Mouse (Mus musculus): Measurements from ENCODE around the gene Slc5a4a. TPM values are rescaled to one million over a fixed set of nuclear protein-coding genes. Genes with fewer than 3 reads are reported as not detected.

Gene Slc5a4a
- not detected in 2 replicates for polyA plus RNA-seq (2014; fragmentation: Nextera tagmentation; extraction: Ambion mirVana)

GRCm38 (mm10) chr10:76147278-76147677 lies at the start of gene Slc5a4a:
Slc5a4a (plus strand) TSS chr10:76147451.
- H3K4me1 ChIP-seq (ENCODE audit: control insufficient read depth in 2 of 2, insufficient read depth in 2 of 2, low read length in 2 of 2), result no peaks in the 10 kb centered on the region
- H3K4me3 ChIP-seq (ENCODE audit: control insufficient read depth in 1 of 2, insufficient read depth in 1 of 2, low read depth in 1 of 2, low read length in 2 of 2), result no peak within 1 kb of the TSS
- H3K36me3 ChIP-seq (ENCODE audit: control insufficient read depth, insufficient read depth, low read length), result no peaks in the 10 kb centered on the region
- no peaks in the 10 kb centered on the region for H3K9me3 ChIP-seq (ENCODE audit: control insufficient read depth, low read length)
- ATAC-seq (ENCODE audit: insufficient number of reproducible peaks, insufficient read depth, low FRiP score, low read depth), result no peak
- H3K27ac ChIP-seq (replicated peaks in 1 of 2; ENCODE audit: control insufficient read depth in 1 of 2, insufficient read depth in 1 of 2, low read depth in 2 of 2, low read length in 2 of 2), result no peak within 1 kb of the TSS
- H3K4me2 ChIP-seq (ENCODE audit: low read length), result no peak within 1 kb of the TSS
- H3K27me3 ChIP-seq (ENCODE audit: control insufficient read depth, insufficient read depth, low read length), result no peaks in the 10 kb centered on the region
- 80% methylated on average over 5 of the region's 5 CpGs for WGBS
- no peak within 1 kb of the TSS for H3K9ac ChIP-seq (ENCODE audit: low read length)

DNA sequence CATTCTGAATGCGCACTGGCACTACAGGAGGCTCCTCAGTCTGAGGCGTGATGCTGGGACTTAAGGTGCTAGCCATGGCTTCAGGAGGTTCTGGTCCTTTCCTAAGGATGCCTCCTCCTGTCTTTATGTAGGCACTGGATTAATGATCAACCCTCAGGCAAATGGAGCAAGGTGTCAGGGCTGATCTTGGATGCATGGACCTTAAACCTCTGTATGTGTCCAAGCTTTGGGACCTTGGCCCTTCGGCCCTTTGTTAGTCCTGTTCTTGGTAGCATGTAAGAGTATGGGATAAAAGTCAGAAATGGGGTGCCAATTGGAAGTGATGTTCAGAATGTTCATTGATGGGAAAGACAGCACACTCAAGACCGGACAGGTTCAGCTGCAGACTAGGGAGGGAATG lies 36.4 kb upstream of the Slc5a4a start, which contains the start of gene Slc5a4b:
Slc5a4b (minus strand) TSS at position 101 of the 400 bp plus-strand sequence.
- Histone ChIP-seq H3K27me3 (ENCODE audit: control insufficient read depth, insufficient read depth, low read length) (no peaks in the 10 kb centered on the region), H3K4me2 (ENCODE audit: low read length) (no peak within 1 kb of the TSS), H3K9ac (ENCODE audit: low read length) (no peak within 1 kb of the TSS), H3K9me3 (ENCODE audit: control insufficient read depth, low read length) (no peaks in the 10 kb centered on the region), H3K4me3 (ENCODE audit: control insufficient read depth in 1 of 2, insufficient read depth in 1 of 2, low read depth in 1 of 2, low read length in 2 of 2) (no peak within 1 kb of the TSS), H3K4me1 (ENCODE audit: control insufficient read depth in 2 of 2, insufficient read depth in 2 of 2, low read length in 2 of 2) (no peaks in the 10 kb centered on the region), H3K27ac (replicated peaks in 1 of 2; ENCODE audit: control insufficient read depth in 1 of 2, insufficient read depth in 1 of 2, low read depth in 2 of 2, low read length in 2 of 2) (no peak within 1 kb of the TSS), H3K36me3 (ENCODE audit: control insufficient read depth, insufficient read depth, low read length) (no peaks in the 10 kb centered on the region)
- no peak for ATAC-seq (ENCODE audit: insufficient number of reproducible peaks, insufficient read depth, low FRiP score, low read depth)
- 81% methylated on average over 4 of the region's 4 CpGs for WGBS

DNA sequence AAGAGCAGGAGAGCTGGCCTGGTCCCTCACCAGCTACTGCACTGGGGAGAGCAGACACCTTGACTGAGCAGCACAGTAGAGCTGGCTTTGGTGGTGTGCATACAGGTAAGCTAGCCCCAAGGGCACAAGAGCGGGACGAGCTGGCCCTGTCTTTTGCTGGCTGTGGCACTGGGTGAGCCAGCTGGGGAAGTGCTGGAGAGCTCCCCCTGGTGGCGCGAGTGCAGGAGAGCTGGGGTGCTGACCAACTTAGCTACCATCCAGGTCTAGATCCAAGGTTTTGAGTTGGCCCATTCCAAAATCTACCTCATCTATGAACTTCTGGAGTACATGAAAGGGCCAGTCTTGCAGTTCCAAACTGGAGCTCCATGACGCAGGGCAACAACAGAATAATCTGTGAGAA lies 29.3 kb upstream of the Slc5a4a start:
- ATAC-seq (ENCODE audit: insufficient number of reproducible peaks, insufficient read depth, low FRiP score, low read depth), result peak; percentile 54; the same call in 1 of the 2 replicates
- Histone ChIP-seq H3K4me2 (ENCODE audit: low read length) (no peak overlapping the region), H3K9me3 (ENCODE audit: control insufficient read depth, low read length) (no peaks in the 10 kb centered on the region), H3K27me3 (ENCODE audit: control insufficient read depth, insufficient read depth, low read length) (no peaks in the 10 kb centered on the region), H3K4me1 (ENCODE audit: control insufficient read depth in 2 of 2, insufficient read depth in 2 of 2, low read length in 2 of 2) (peaks cover 2 to 11% of the 10 kb centered on the region in 2 experiments; a peak in 2 of 4 replicates), H3K4me3 (ENCODE audit: control insufficient read depth in 1 of 2, insufficient read depth in 1 of 2, low read depth in 1 of 2, low read length in 2 of 2) (no peak overlapping the region), H3K36me3 (ENCODE audit: control insufficient read depth, insufficient read depth, low read length) (no peaks in the 10 kb centered on the region), H3K9ac (ENCODE audit: low read length) (no peak overlapping the region), H3K27ac (replicated peaks in 1 of 2; ENCODE audit: control insufficient read depth in 1 of 2, insufficient read depth in 1 of 2, low read depth in 2 of 2, low read length in 2 of 2) (no peak overlapping the region)
- 31% methylated on average over 5 of the region's 5 CpGs for WGBS

- Histone ChIP-seq H3K4me1 (ENCODE audit: control insufficient read depth in 2 of 2, insufficient read depth in 2 of 2, low read length in 2 of 2) (peaks cover 2 to 11% of the 10 kb centered on the region in 2 experiments; a peak in 2 of 4 replicates), H3K27ac (replicated peaks in 1 of 2; ENCODE audit: control insufficient read depth in 1 of 2, insufficient read depth in 1 of 2, low read depth in 2 of 2, low read length in 2 of 2) (no peak overlapping the region), H3K4me2 (ENCODE audit: low read length) (no peak overlapping the region), H3K9ac (ENCODE audit: low read length) (no peak overlapping the region), H3K9me3 (ENCODE audit: control insufficient read depth, low read length) (no peaks in the 10 kb centered on the region), H3K36me3 (ENCODE audit: control insufficient read depth, insufficient read depth, low read length) (no peaks in the 10 kb centered on the region), H3K27me3 (ENCODE audit: control insufficient read depth, insufficient read depth, low read length) (no peaks in the 10 kb centered on the region), H3K4me3 (ENCODE audit: control insufficient read depth in 1 of 2, insufficient read depth in 1 of 2, low read depth in 1 of 2, low read length in 2 of 2) (no peak overlapping the region)
- 13% methylated on average over 1 of the region's 1 CpGs for WGBS
- ATAC-seq (ENCODE audit: insufficient number of reproducible peaks, insufficient read depth, low FRiP score, low read depth), result no peak
Measured at GRCm38 (mm10) chr10:76118741-76119140, 28.5 kb upstream of the Slc5a4a start.

DNA sequence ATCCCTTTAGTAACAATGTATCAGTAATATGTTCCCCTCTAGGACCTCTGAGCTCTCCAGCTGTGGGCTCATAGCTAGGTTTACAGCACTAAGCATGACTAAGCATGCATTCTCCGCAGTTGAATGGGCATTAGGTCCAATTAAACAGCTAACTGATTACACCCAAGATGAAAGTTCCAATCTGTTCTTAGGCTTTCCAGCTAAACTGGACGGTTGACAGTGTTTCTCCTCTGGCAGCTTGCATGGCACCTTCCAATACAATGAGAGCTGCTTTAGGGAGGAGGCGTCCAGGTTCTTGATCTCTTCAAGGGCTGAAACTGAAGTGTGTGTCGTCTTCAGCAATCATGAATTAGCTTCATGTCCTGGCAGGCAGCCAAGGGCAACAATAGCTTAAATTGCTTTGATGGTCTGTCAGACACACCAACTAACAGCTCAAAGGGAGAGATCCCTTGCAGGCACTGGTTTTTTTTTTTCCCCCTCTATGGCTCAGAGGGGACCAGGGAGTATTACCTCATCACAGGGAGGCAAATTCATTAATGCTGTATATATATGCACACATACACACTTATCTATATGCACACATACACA lies 27.0 kb upstream of the Slc5a4a start:
- H3K4me3 ChIP-seq (ENCODE audit: control insufficient read depth in 1 of 2, insufficient read depth in 1 of 2, low read depth in 1 of 2, low read length in 2 of 2), result no peak overlapping the region
- 26% methylated on average over 4 of the region's 4 CpGs for WGBS

DNA sequence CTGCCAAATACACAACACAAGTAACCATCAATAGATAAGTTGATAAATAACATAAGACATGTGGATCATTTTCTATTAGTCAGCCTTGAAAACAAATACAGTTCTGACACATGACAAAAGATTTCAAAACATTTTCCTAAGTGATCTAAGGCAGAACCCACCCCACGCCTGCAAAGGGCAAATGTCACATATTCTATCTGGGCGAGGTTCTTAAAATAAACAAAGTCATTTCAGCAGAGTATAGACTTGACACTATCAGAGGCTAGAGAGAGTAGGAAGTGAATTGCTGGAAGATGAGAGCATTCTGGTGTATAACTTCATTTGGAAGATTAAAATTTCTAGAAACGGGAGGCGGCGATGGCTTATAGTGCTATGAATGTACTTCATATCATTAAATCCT lies 25.8 kb upstream of the Slc5a4a start:
- ATAC-seq (ENCODE audit: insufficient number of reproducible peaks, insufficient read depth, low FRiP score, low read depth), result no peak
- Histone ChIP-seq H3K4me1 (ENCODE audit: control insufficient read depth in 2 of 2, insufficient read depth in 2 of 2, low read length in 2 of 2) (peaks cover 2 to 11% of the 10 kb centered on the region in 2 experiments; a peak in 2 of 4 replicates), H3K36me3 (ENCODE audit: control insufficient read depth, insufficient read depth, low read length) (no peaks in the 10 kb centered on the region), H3K9me3 (ENCODE audit: control insufficient read depth, low read length) (no peaks in the 10 kb centered on the region), H3K4me3 (ENCODE audit: control insufficient read depth in 1 of 2, insufficient read depth in 1 of 2, low read depth in 1 of 2, low read length in 2 of 2) (no peak overlapping the region), H3K27me3 (ENCODE audit: control insufficient read depth, insufficient read depth, low read length) (no peaks in the 10 kb centered on the region), H3K27ac (replicated peaks in 1 of 2; ENCODE audit: control insufficient read depth in 1 of 2, insufficient read depth in 1 of 2, low read depth in 2 of 2, low read length in 2 of 2) (no peak overlapping the region), H3K9ac (ENCODE audit: low read length) (no peak overlapping the region), H3K4me2 (ENCODE audit: low read length) (no peak overlapping the region)
- WGBS, result 58% methylated on average over 5 of the region's 5 CpGs

More for the DNA sequence above, 27.0 kb upstream of the Slc5a4a start:
- Histone ChIP-seq H3K4me1 (ENCODE audit: control insufficient read depth in 2 of 2, insufficient read depth in 2 of 2, low read length in 2 of 2) (peaks cover 2 to 11% of the 10 kb centered on the region in 2 experiments; a peak in 2 of 4 replicates), H3K9ac (ENCODE audit: low read length) (no peak overlapping the region), H3K27ac (replicated peaks in 1 of 2; ENCODE audit: control insufficient read depth in 1 of 2, insufficient read depth in 1 of 2, low read depth in 2 of 2, low read length in 2 of 2) (no peak overlapping the region), H3K4me2 (ENCODE audit: low read length) (no peak overlapping the region), H3K27me3 (ENCODE audit: control insufficient read depth, insufficient read depth, low read length) (no peaks in the 10 kb centered on the region), H3K36me3 (ENCODE audit: control insufficient read depth, insufficient read depth, low read length) (no peaks in the 10 kb centered on the region), H3K9me3 (ENCODE audit: control insufficient read depth, low read length) (no peaks in the 10 kb centered on the region)
- ATAC-seq (ENCODE audit: insufficient number of reproducible peaks, insufficient read depth, low FRiP score, low read depth), result no peak

DNA sequence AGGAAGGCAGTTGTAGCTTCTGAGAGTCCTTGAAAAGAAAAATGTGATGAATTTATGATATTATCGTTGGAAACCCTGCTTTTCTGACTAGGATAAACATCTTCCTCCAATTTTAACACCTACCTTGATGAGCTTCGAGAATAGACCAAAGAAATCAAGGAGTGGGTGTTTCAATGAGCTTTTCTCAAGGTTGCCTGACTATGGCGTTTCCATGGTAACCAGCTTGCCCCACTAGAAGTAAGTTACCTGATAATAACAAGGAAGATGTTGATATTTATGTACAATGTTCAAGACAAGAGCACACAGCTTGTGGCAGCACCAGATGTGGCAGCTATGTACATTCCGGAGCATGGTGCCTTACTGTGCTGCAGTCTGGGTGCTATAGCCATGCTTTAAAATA lies 14.7 kb upstream of the Slc5a4a start:
- no peak overlapping the region for H3K27ac ChIP-seq (replicated peaks in 1 of 2; ENCODE audit: control insufficient read depth in 1 of 2, insufficient read depth in 1 of 2, low read depth in 2 of 2, low read length in 2 of 2)
- ATAC-seq (ENCODE audit: insufficient number of reproducible peaks, insufficient read depth, low FRiP score, low read depth), result no peak
- WGBS, result 66% methylated on average over 4 of the region's 4 CpGs
- no peaks in the 10 kb centered on the region for H3K27me3 ChIP-seq (ENCODE audit: control insufficient read depth, insufficient read depth, low read length)
- H3K9me3 ChIP-seq (ENCODE audit: control insufficient read depth, low read length), result no peaks in the 10 kb centered on the region
- no peak overlapping the region for H3K4me3 ChIP-seq (ENCODE audit: control insufficient read depth in 1 of 2, insufficient read depth in 1 of 2, low read depth in 1 of 2, low read length in 2 of 2)
- H3K4me2 ChIP-seq (ENCODE audit: low read length), result no peak overlapping the region
- H3K4me1 ChIP-seq (ENCODE audit: control insufficient read depth in 2 of 2, insufficient read depth in 2 of 2, low read length in 2 of 2), result no peaks in the 10 kb centered on the region
- no peaks in the 10 kb centered on the region for H3K36me3 ChIP-seq (ENCODE audit: control insufficient read depth, insufficient read depth, low read length)
- H3K9ac ChIP-seq (ENCODE audit: low read length), result no peak overlapping the region

DNA sequence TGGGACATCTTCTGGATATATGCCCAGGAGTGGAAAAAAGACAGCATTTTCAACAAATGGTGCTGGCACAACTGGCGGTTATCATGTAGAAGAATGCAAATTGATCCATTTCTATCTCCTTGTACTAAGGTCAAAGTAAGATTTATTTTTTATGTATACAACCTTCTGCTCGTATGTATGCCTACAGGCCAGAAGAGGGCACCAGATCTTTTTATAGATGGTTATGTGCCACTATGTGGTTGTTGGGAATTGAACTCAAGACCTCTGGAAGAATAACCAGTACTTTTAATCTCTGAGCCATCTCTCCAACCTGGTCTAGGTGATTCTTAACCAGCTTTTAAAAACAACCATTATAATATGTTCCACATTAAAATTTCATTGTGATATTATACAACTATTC lies 10.9 kb upstream of the Slc5a4a start:
- no peak overlapping the region for H3K9ac ChIP-seq (ENCODE audit: low read length)
- 68% methylated on average over 2 of the region's 2 CpGs for WGBS
- no peak overlapping the region for H3K27ac ChIP-seq (replicated peaks in 1 of 2; ENCODE audit: control insufficient read depth in 1 of 2, insufficient read depth in 1 of 2, low read depth in 2 of 2, low read length in 2 of 2)
- no peak overlapping the region for H3K4me2 ChIP-seq (ENCODE audit: low read length)
- ATAC-seq (ENCODE audit: insufficient number of reproducible peaks, insufficient read depth, low FRiP score, low read depth), result no peak
- H3K27me3 ChIP-seq (ENCODE audit: control insufficient read depth, insufficient read depth, low read length), result no peaks in the 10 kb centered on the region
- H3K36me3 ChIP-seq (ENCODE audit: control insufficient read depth, insufficient read depth, low read length), result no peaks in the 10 kb centered on the region
- no peaks in the 10 kb centered on the region for H3K9me3 ChIP-seq (ENCODE audit: control insufficient read depth, low read length)
- H3K4me1 ChIP-seq (ENCODE audit: control insufficient read depth in 2 of 2, insufficient read depth in 2 of 2, low read length in 2 of 2), result no peaks in the 10 kb centered on the region
- H3K4me3 ChIP-seq (ENCODE audit: control insufficient read depth in 1 of 2, insufficient read depth in 1 of 2, low read depth in 1 of 2, low read length in 2 of 2), result no peak overlapping the region
